Mouse (Mus musculus) E14TG2a.4 (cell line): ENCODE results near the gene Retsat.

Experiments used
- CTCF ChIP-seq: conservative IDR thresholded peaks from 2 replicates; pipeline ENCODE4 v1.5.1; 2014; ENCODE audit warnings: low read length
- POU5F1 ChIP-seq: IDR thresholded peaks from 2 replicates; pipeline ENCODE4 v1.6.1; 2014; ENCODE audit warnings: low read length, borderline replicate concordance

DNA sequence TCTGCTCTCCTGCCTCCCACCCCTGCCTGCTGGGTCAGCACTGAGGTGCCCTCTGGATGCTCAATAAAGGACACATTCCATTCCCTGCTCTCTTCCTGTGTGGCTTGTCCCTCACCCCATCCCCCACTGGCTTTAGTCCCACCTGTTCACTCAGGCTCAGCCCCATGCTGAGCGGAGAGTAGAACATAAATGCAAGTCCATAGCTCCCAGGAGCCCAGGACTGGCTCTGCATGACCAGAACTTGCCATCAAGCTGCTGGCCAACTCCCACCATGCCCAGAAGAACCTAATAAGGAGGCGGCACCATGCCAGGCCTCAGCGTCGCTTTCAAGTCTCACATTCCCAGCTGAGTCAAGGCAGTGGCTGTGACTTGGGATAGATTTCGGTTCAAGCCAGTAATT is 35.4 kb upstream of the Retsat start:
- TF ChIP-seq CTCF: no peak
- no peak for TF ChIP-seq POU5F1
